Mouse (Mus musculus) lung, adult 2 months (tissue): ENCODE measurements around the gene Ptprk.

Experiments
- CTCF ChIP-seq: fragments of 200-500 bp; IDR thresholded peaks from 2 replicates; pipeline ENCODE4 v1.5.1; 2011; ENCODE audit warnings: mild to moderate bottlenecking, low read length, control low read depth; ENCODE audit not compliant: insufficient read depth
- POLR2A ChIP-seq: fragments of 200-500 bp; IDR thresholded peaks from 2 replicates; pipeline ENCODE4 v1.6.1; 2011; ENCODE audit warnings: low read depth, mild to moderate bottlenecking, control low read depth, low read length, borderline replicate concordance; ENCODE audit errors: extremely low read depth

DNA sequence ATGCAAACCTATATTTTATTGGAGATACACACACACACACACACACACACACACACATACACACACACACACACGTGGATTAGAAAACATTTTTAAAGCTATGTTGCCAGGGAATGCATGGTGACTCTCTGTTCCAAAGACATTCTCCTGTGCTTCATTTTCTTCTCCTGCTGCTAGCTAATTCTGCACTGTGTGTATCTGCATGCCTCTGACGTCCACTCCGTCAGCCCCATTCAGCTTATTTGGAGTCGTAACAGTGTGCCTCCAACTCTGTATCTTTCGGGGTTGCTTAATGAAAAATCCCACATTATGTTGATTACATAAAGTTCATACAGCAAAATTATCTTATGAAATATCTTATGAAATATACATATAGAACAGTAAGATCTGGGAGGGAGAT lies 316.5 kb downstream of the Ptprk start:
- TF ChIP-seq CTCF (no peak), POLR2A (no peak)
